Mouse (Mus musculus): ENCODE measurements around the gene Efcab8.

- TF ChIP-seq CTCF (IDR thresholded peaks at IDR 0.05; ENCODE audit: low read depth, low read length) (no peak), POLR2A (IDR thresholded peaks at IDR 0.05; ENCODE audit: borderline replicate concordance, low read depth, low read length) (no peak)
Observed at GRCm38 (mm10) chr2:153781181-153781580, 1.4 kb downstream of the Efcab8 start.
